Mouse (Mus musculus): Measurements from ENCODE around the gene Guca1b. TPM values are rescaled to one million over a fixed set of nuclear protein-coding genes. Genes with fewer than 3 reads are reported as not detected.
"Not testable (repeated sequence)": the region's sequence is repeated elsewhere in the genome, so short reads cannot be mapped to it uniquely, and the experiment has no call there.

Gene Guca1b
- polyA plus RNA-seq, 1 experiment from 2014 or later: 0.13 TPM

DNA sequence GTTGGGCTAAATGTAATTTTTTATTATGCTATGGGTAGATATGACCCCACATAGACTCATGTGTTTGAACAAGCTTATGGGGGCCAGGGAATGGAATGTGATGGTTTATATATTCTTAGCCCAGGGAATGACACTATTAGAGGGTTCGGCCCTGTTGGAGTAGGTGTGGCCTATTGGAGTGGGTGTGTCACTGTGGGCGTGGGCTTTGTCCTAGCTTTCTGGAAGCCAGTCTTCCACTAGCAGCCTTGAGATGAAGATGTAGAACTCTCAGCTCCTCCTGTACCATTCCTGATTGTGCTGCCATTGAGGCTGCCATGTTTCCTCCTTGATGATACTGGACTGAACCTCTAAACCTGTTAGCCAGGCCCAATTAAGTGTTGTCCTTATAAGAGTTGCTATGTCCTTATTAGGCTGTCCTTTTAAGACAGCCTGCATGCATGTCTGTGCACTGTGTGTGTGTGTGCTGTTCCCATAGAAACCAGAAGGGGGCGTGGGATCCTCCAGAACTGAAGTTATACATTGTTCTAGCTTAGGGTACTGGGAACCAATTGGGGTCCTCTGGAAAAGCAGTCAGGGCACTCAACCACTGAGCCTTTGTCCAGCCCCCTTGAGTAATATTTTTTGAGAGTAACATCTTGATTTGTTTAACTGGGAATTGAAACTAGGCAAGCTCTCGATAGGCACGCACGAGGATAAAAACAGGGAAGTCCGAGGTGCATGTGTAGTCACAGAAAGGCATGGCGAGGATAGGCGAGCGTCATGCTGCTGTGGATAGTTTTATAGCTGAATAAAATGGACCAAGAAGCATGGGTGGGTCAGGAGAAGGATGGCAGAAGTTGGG lies 22.7 kb downstream of the Guca1b start:
- 62% methylated on average over 10 of the region's 10 CpGs for WGBS
- peaks cover 15% of the 10 kb centered on the region for H3K27me3 ChIP-seq (replicated peaks; ENCODE audit: control insufficient read depth, insufficient read depth, low read length)
- no peak overlapping the region for H3K27ac ChIP-seq (ENCODE audit: low read depth, low read length)
- no peaks in the 10 kb centered on the region for H3K4me1 ChIP-seq (replicated peaks; ENCODE audit: control insufficient read depth, insufficient read depth, low read length)
- ATAC-seq: peak; percentile 5; the same call in 1 of the 2 replicates
- H3K4me2 ChIP-seq (replicated peaks; ENCODE audit: low read depth): no peak overlapping the region
- no peaks in the 10 kb centered on the region for H3K36me3 ChIP-seq (ENCODE audit: control insufficient read depth, insufficient read depth)
- no peak for TF ChIP-seq CTCF (IDR thresholded peaks at IDR 0.05; ENCODE audit: low read depth)
- no peak overlapping the region for H3K9ac ChIP-seq (ENCODE audit: low read depth, low read length)
- no peak overlapping the region for H3K4me3 ChIP-seq (ENCODE audit: low read depth, low read length)
- no peaks in the 10 kb centered on the region for H3K9me3 ChIP-seq (ENCODE audit: control insufficient read depth)

DNA sequence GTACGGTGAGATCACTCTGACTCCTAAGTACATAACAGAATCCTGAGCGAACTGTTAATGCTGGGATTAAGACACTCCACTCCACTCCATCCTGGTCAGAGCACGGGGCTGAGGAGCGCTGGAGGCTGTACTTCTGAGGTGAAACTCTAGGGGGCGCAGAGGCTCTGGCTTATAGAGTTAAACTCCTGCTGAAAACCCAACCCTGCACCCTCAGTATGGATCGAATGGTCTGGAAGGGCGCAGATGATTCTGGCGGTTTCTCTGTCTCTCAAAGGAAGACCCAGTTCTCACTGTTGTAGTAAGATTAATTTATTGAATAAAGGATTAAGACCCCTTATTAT lies 23.3 kb downstream of the Guca1b start:
- WGBS: 24% methylated on average over 8 of the region's 8 CpGs
- ATAC-seq: peak; percentile 49; the same call in 1 of the 2 replicates
- H3K4me2 ChIP-seq (replicated peaks; ENCODE audit: low read depth): no peak overlapping the region

DNA sequence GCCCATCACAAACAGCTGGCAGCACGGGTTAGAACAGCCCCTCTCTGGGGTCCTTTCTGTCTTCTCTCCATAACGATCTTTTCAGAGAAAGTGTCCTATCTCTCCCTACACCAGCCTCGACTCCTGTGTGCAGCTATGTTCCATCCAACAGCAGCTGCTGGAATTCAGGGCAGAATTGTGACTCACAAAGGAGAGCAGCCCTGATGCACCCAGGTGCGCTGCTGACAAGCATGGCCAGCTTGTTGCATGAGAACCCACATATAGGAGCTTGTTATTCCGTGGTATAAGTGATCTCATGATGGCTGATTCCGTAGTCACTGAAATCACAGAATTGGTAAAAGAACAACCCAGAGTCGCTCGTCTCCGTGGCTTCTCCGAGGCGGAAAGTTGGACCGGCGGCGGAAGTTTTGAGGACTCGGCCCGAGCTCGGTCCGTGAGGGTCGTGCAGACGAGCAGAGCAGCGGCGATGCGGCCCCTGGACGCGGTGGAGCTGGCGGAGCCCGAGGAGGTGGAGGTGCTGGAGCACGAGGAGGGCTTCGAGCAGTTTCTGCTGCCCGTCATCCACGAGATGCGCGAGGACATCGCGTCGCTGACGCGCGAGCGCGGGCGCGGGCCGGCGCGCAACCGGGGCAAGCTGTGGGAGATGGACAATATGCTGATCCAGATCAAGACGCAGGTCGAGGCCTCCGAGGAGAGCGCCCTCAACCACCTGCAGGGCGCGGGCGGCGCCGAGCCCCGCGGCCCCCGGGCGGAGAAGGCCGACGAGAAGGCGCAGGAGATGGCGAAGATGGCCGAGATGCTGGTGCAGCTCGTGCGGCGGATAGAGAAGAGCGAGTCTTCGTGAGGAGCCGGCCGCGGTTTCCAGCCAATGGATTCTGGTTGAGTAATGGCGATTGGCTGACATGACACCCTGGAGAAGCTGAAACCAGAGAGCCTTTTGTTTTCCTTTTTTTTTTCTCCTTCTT lies 25.0 kb downstream of the Guca1b start:
- WGBS: 5% methylated on average over 74 of the region's 74 CpGs
- H3K27me3 ChIP-seq (replicated peaks; ENCODE audit: control insufficient read depth, insufficient read depth, low read length): peaks cover 15% of the 10 kb centered on the region
- not testable (repeated sequence) for H3K4me1 ChIP-seq (replicated peaks; ENCODE audit: control insufficient read depth, insufficient read depth, low read length); H3K27ac ChIP-seq (ENCODE audit: low read depth, low read length); H3K9ac ChIP-seq (ENCODE audit: low read depth, low read length); H3K9me3 ChIP-seq (ENCODE audit: control insufficient read depth); H3K36me3 ChIP-seq (ENCODE audit: control insufficient read depth, insufficient read depth)
- H3K4me2 ChIP-seq (replicated peaks; ENCODE audit: low read depth): peak overlapping the region; percentile 59
- ATAC-seq: peak; percentile 25; the same call in 1 of the 2 replicates
- H3K4me3 ChIP-seq (ENCODE audit: low read depth, low read length): peak overlapping the region; percentile 29

More for the DNA sequence above, 23.3 kb downstream of the Guca1b start:
- Histone ChIP-seq H3K9me3 (ENCODE audit: control insufficient read depth) (no peaks in the 10 kb centered on the region), H3K27me3 (replicated peaks; ENCODE audit: control insufficient read depth, insufficient read depth, low read length) (peaks cover 15% of the 10 kb centered on the region), H3K9ac (ENCODE audit: low read depth, low read length) (no peak overlapping the region), H3K27ac (ENCODE audit: low read depth, low read length) (no peak overlapping the region), H3K36me3 (ENCODE audit: control insufficient read depth, insufficient read depth) (no peaks in the 10 kb centered on the region), H3K4me3 (ENCODE audit: low read depth, low read length) (no peak overlapping the region), H3K4me1 (replicated peaks; ENCODE audit: control insufficient read depth, insufficient read depth, low read length) (no peaks in the 10 kb centered on the region)
- TF ChIP-seq CTCF (IDR thresholded peaks at IDR 0.05; ENCODE audit: low read depth): peak; percentile 85

DNA sequence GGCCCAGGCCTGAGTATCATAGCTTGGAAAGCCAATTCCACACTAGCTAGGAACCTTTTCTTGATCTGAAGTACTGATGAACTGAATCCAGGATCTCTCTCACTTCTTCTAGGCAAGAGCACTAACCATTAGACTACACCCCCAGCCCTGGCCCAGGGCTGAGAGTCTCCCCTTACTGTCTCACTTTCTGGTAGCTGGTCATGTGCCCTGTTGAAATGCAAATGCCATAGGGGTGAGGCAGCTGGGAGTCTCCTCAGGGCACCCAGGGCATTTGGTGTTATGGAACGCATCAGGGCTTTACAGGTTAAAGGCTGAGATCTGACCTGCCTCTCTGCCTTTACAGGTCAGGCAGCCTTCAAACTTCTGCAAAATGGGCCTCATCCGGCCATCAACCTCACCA lies 35.0 kb downstream of the Guca1b start:
- Histone ChIP-seq H3K4me1 (replicated peaks; ENCODE audit: control insufficient read depth, insufficient read depth, low read length) (no peaks in the 10 kb centered on the region), H3K9me3 (ENCODE audit: control insufficient read depth) (no peaks in the 10 kb centered on the region), H3K27ac (ENCODE audit: low read depth, low read length) (no peak overlapping the region), H3K9ac (ENCODE audit: low read depth, low read length) (no peak overlapping the region), H3K36me3 (ENCODE audit: control insufficient read depth, insufficient read depth) (no peaks in the 10 kb centered on the region), H3K4me3 (ENCODE audit: low read depth, low read length) (no peak overlapping the region), H3K27me3 (replicated peaks; ENCODE audit: control insufficient read depth, insufficient read depth, low read length) (no peaks in the 10 kb centered on the region), H3K4me2 (replicated peaks; ENCODE audit: low read depth) (no peak overlapping the region)
- no peak for TF ChIP-seq CTCF (IDR thresholded peaks at IDR 0.05; ENCODE audit: low read depth)
- WGBS: 80% methylated on average over 2 of the region's 2 CpGs
- ATAC-seq: no peak

DNA sequence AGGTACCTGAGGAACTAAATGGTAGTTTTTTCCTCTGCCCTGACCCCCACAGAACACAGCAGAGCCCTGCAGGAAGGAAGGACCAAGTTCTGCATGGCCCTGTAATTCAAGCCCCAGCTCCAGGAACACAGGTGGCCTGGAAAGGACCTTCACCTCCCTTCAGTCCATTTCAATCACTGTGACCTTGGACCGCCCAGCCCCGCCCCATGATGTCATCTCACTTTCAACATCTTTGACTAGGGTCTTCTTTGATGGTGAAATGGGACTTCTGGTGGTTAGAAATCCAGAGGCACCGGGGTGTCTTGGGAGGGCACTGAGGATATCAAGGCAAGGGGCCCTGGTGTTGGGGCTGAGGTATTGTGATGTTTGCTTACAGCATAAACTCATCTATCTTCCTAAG lies 36.4 kb downstream of the Guca1b start:
- 58% methylated on average over 3 of the region's 3 CpGs for WGBS
- H3K36me3 ChIP-seq (ENCODE audit: control insufficient read depth, insufficient read depth): no peaks in the 10 kb centered on the region
- H3K4me2 ChIP-seq (replicated peaks; ENCODE audit: low read depth): no peak overlapping the region
- H3K27ac ChIP-seq (ENCODE audit: low read depth, low read length): no peak overlapping the region
- no peak for TF ChIP-seq CTCF (IDR thresholded peaks at IDR 0.05; ENCODE audit: low read depth)
- no peaks in the 10 kb centered on the region for H3K9me3 ChIP-seq (ENCODE audit: control insufficient read depth)
- ATAC-seq: no peak
- no peaks in the 10 kb centered on the region for H3K4me1 ChIP-seq (replicated peaks; ENCODE audit: control insufficient read depth, insufficient read depth, low read length)
- no peak overlapping the region for H3K9ac ChIP-seq (ENCODE audit: low read depth, low read length)
- H3K4me3 ChIP-seq (ENCODE audit: low read depth, low read length): no peak overlapping the region
- H3K27me3 ChIP-seq (replicated peaks; ENCODE audit: control insufficient read depth, insufficient read depth, low read length): no peaks in the 10 kb centered on the region

DNA sequence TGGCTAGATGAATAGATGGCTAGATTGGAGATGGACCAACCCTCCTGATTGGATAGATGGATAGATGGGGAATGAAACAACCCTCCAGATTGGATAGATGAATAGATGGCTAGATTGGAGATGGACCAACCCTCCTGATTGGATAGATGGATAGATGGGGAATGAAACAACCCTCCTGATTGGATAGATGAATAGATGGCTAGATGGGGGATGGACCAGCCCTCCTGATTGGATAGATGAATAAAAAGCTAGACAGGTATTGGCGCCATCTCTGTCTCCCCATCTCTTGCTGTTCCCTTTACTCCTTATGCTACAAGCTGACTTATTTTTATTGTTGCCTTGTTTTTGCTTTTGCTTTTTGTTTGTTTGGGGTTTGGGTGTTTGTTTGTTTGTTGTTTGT lies 37.4 kb downstream of the Guca1b start:
- not testable (repeated sequence) for H3K4me2 ChIP-seq (replicated peaks; ENCODE audit: low read depth); ATAC-seq; H3K4me3 ChIP-seq (ENCODE audit: low read depth, low read length); H3K9ac ChIP-seq (ENCODE audit: low read depth, low read length); H3K9me3 ChIP-seq (ENCODE audit: control insufficient read depth); H3K4me1 ChIP-seq (replicated peaks; ENCODE audit: control insufficient read depth, insufficient read depth, low read length); H3K27me3 ChIP-seq (replicated peaks; ENCODE audit: control insufficient read depth, insufficient read depth, low read length); H3K27ac ChIP-seq (ENCODE audit: low read depth, low read length); H3K36me3 ChIP-seq (ENCODE audit: control insufficient read depth, insufficient read depth)
- WGBS: 93% methylated on average over 1 of the region's 1 CpGs
